Mouse (Mus musculus) CH12.LX (cell line): ENCODE measurements at regions not wholly inside any gene's neighbourhood (a gene's known extent, or its start where the extent isn't known, plus 50 kb on each side); places are given as distances from the start of the nearest gene placed in this dataset.

Experiments
- DNase-seq: peaks from one replicate; pipeline ENCODE4 v3.0.0-alpha.2; 2013; ENCODE audit errors: extremely low read depth
- H3K27ac ChIP-seq: 2 replicates; pipeline ENCODE4 v1.5.1; 2012; ENCODE audit warnings: low read depth, mild to moderate bottlenecking, control low read depth, moderate library complexity; ENCODE audit not compliant: insufficient read depth
- H3K27me3 ChIP-seq: replicated peaks from 2 replicates; pipeline ENCODE3; 2012; ENCODE audit warnings: inconsistent platforms
- H3K36me3 ChIP-seq, 2 experiments: replicated peaks in 1 of 2; 2 replicates each; pipeline versions ENCODE3 to v1.6.1; 2012; ENCODE audit warnings: inconsistent platforms in 1 of 2, low read length in 1 of 2, mild to moderate bottlenecking in 1 of 2, mixed read lengths in 1 of 2, moderate library complexity in 1 of 2; ENCODE audit not compliant: control insufficient read depth in 1 of 2, insufficient read depth in 1 of 2
- H3K4me1 ChIP-seq, 2 experiments: 2 replicates each; pipeline ENCODE4 v1.6.1; 2012; ENCODE audit warnings: inconsistent platforms in 1 of 2, moderate library complexity in 1 of 2; ENCODE audit not compliant: insufficient read depth in 2 of 2, control insufficient read depth in 1 of 2
- H3K4me2 ChIP-seq: 2 replicates; pipeline ENCODE4 v1.6.1; 2012; ENCODE audit warnings: low read depth, mild to moderate bottlenecking, control low read depth; ENCODE audit not compliant: poor library complexity, insufficient read depth, severe bottlenecking
- H3K4me3 ChIP-seq, 3 experiments: fragments of 150-350 bp in 1 of 3; sonication (generic) in 1 of 3; replicated peaks in 1 of 3; 2 replicates each; pipeline versions ENCODE3 to v1.5.1; 2011 to 2012; ENCODE audit warnings: low read depth in 2 of 3, low read length in 2 of 3, mild to moderate bottlenecking in 2 of 3, moderate library complexity in 2 of 3, control low read depth in 1 of 3, improper control_type of control experiment in 1 of 3, inconsistent platforms in 1 of 3, mixed read lengths in 1 of 3; ENCODE audit not compliant: poor library complexity in 1 of 3
- H3K79me2 ChIP-seq: replicated peaks from 2 replicates; pipeline ENCODE4 v1.6.1; 2012; ENCODE audit warnings: mild to moderate bottlenecking, moderate library complexity; ENCODE audit not compliant: control insufficient read depth, poor library complexity, insufficient read depth, severe bottlenecking; ENCODE audit errors: extremely low read depth
- H3K9ac ChIP-seq: 2 replicates; pipeline ENCODE4 v1.6.1; 2012; ENCODE audit warnings: low read depth, mild to moderate bottlenecking, control low read depth, moderate library complexity; ENCODE audit not compliant: insufficient read depth
- H3K9me3 ChIP-seq: replicated peaks from 2 replicates; pipeline ENCODE3; 2012; ENCODE audit warnings: low read length, inconsistent platforms, mixed read lengths
- CHD1 ChIP-seq: IDR thresholded peaks from 2 replicates; pipeline ENCODE4 v1.6.1; 2012; ENCODE audit warnings: low read depth, low read length, improper control_type of control experiment, inconsistent platforms
- CHD2 ChIP-seq: IDR thresholded peaks from 2 replicates; pipeline ENCODE4 v1.6.1; 2011; ENCODE audit warnings: low read length, improper control_type of control experiment
- CTCF ChIP-seq, 2 experiments: IDR thresholded peaks in 1 of 2; conservative IDR thresholded peaks in 1 of 2; 2 replicates each; pipeline ENCODE4 v1.5.1; 2011 to 2012; ENCODE audit warnings: low read depth in 2 of 2, low read length in 2 of 2, improper control_type of control experiment in 1 of 2, inconsistent platforms in 1 of 2, mild to moderate bottlenecking in 1 of 2, moderate library complexity in 1 of 2
- ELF1 ChIP-seq: IDR thresholded peaks from 2 replicates; pipeline ENCODE4 v1.6.1; 2014; ENCODE audit warnings: low read depth, mild to moderate bottlenecking, inconsistent platforms, low read length, improper control_type of control experiment
- ETS1 ChIP-seq: conservative IDR thresholded peaks from 2 replicates; pipeline ENCODE4 v1.6.1; 2012; ENCODE audit warnings: low read depth, mild to moderate bottlenecking, inconsistent platforms, low read length, improper control_type of control experiment, moderate library complexity
- GABPA ChIP-seq: IDR thresholded peaks from 2 replicates; pipeline ENCODE4 v1.6.1; 2012; ENCODE audit warnings: low read depth, low read length, improper control_type of control experiment, inconsistent platforms; ENCODE audit not compliant: insufficient replicate concordance
- HCFC1 ChIP-seq: IDR thresholded peaks from 2 replicates; pipeline ENCODE4 v1.6.1; 2012; ENCODE audit warnings: low read depth, mild to moderate bottlenecking, inconsistent platforms, low read length, improper control_type of control experiment
- IRF4 ChIP-seq: IDR thresholded peaks from 2 replicates; pipeline ENCODE4 v1.6.1; 2014; ENCODE audit warnings: low read depth, mild to moderate bottlenecking, inconsistent platforms, low read length, improper control_type of control experiment
- JUND ChIP-seq: conservative IDR thresholded peaks from 2 replicates; pipeline ENCODE4 v1.6.1; 2011; ENCODE audit warnings: low read depth, low read length, improper control_type of control experiment
- KAT2A ChIP-seq: IDR thresholded peaks from 2 replicates; pipeline ENCODE4 v1.6.1; 2012; ENCODE audit warnings: low read length, improper control_type of control experiment, inconsistent platforms; ENCODE audit not compliant: insufficient replicate concordance
- MAZ ChIP-seq: IDR thresholded peaks from 2 replicates; pipeline ENCODE4 v1.6.1; 2012; ENCODE audit warnings: low read depth, mild to moderate bottlenecking, inconsistent platforms, low read length, improper control_type of control experiment, moderate library complexity
- MXI1 ChIP-seq: IDR thresholded peaks from 2 replicates; pipeline ENCODE4 v1.6.1; 2011; ENCODE audit warnings: mild to moderate bottlenecking, low read depth, low read length, improper control_type of control experiment
- MYC ChIP-seq: IDR thresholded peaks from 2 replicates; pipeline ENCODE4 v1.6.1; 2011; ENCODE audit warnings: low read depth, mild to moderate bottlenecking, improper control_type of control experiment, low read length
- POLR2A ChIP-seq: IDR thresholded peaks from 2 replicates; pipeline ENCODE4 v1.6.1; 2011; ENCODE audit warnings: low read depth, mild to moderate bottlenecking, improper control_type of control experiment, low read length
- RAD21 ChIP-seq: IDR thresholded peaks from 2 replicates; pipeline ENCODE4 v1.6.1; 2011; ENCODE audit warnings: low read depth, mild to moderate bottlenecking, low read length, improper control_type of control experiment, moderate library complexity
- RCOR1 ChIP-seq: conservative IDR thresholded peaks from 2 replicates; pipeline ENCODE4 v1.6.1; 2012; ENCODE audit warnings: low read depth, mild to moderate bottlenecking, inconsistent platforms, low read length, improper control_type of control experiment
- SIN3A ChIP-seq: IDR thresholded peaks from 2 replicates; pipeline ENCODE4 v1.6.1; 2012; ENCODE audit warnings: low read length, improper control_type of control experiment, inconsistent platforms
- SMC3 ChIP-seq: IDR thresholded peaks from 2 replicates; pipeline ENCODE4 v1.6.1; 2011; ENCODE audit warnings: low read depth, low read length, improper control_type of control experiment
- TBP ChIP-seq: conservative IDR thresholded peaks from 2 replicates; pipeline ENCODE4 v1.6.1; 2011; ENCODE audit warnings: low read depth, low read length, improper control_type of control experiment
- UBTF ChIP-seq: IDR thresholded peaks from 2 replicates; pipeline ENCODE4 v1.6.1; 2012; ENCODE audit warnings: low read depth, mild to moderate bottlenecking, inconsistent platforms, low read length, improper control_type of control experiment, moderate library complexity
- USF1 ChIP-seq: IDR thresholded peaks from 2 replicates; pipeline ENCODE4 v1.6.1; 2014; ENCODE audit warnings: low read depth, mild to moderate bottlenecking, inconsistent platforms, low read length, improper control_type of control experiment
- USF2 ChIP-seq: conservative IDR thresholded peaks from 2 replicates; pipeline ENCODE4 v1.6.1; 2011; ENCODE audit warnings: low read depth, low read length, improper control_type of control experiment
- ZC3H11A ChIP-seq: IDR thresholded peaks from 2 replicates; pipeline ENCODE4 v1.6.1; 2012; ENCODE audit warnings: low read depth, mild to moderate bottlenecking, inconsistent platforms, low read length, improper control_type of control experiment
- ZNF384 ChIP-seq: IDR thresholded peaks from 2 replicates; pipeline ENCODE4 v1.6.1; 2012; ENCODE audit warnings: low read depth, low read length, improper control_type of control experiment, inconsistent platforms
- dilution Hi-C: fragments of 300-500 bp; cut with MboI; formaldehyde crosslinking; loops from 2 replicates; pipeline ENCODE4 v1.14.3; 2020; ENCODE audit warnings: low sequenced_read_pairs; ENCODE audit not compliant: extremely low pct_unique_long_range_greater_than_20kb, extremely low pct_ligation_motif_present
- in situ Hi-C: fragments of 300-500 bp; cut with MboI; formaldehyde crosslinking; loops from 3 replicates; pipeline ENCODE4 v1.14.3; 2019; ENCODE audit warnings: low sequenced_read_pairs, low pct_ligation_motif_present, low pct_unique_long_range_greater_than_20kb, mixed read lengths

DNA sequence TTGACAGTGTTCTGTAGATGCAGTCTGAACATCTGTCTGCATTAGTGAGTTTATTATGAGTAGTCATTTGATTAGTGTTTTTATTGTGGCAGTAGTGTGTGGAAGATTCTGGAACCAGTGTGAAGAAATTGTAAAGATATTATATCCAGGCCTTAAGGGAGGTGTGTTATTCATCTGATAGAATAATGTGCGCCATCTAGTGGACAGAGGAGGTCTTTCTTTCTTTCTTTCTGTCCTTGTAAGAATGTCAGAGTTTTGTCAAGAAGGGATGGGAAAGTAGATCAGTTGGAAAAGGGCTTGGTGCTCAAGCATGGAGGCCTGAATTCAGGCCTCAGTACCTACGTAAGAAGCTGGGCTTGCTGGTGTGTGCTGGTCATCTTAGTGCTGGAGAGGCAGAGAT is 84.8 kb upstream of the Wdr11 start:
- TF ChIP-seq MYC: no peak
- peak; percentile 36 to 67; a peak in 2 of 4 replicates for TF ChIP-seq CTCF (conservative IDR thresholded peaks at IDR 0.05 in 1 of 2, IDR thresholded peaks at IDR 0.05 in 1 of 2; ENCODE audit: low read depth in 2 of 2, low read length in 2 of 2)
- no peak for TF ChIP-seq ZNF384
- TF ChIP-seq KAT2A: no peak
- peak; percentile 46 for TF ChIP-seq SMC3
- TF ChIP-seq RAD21: peak; percentile 43
- Histone ChIP-seq H3K79me2 (no peaks in the 10 kb centered on the region), H3K36me3 (no peaks in the 10 kb centered on the region), H3K9me3 (no peaks in the 10 kb centered on the region), H3K4me1 (no peaks in the 10 kb centered on the region), H3K4me2 (no peak overlapping the region), H3K9ac (no peak overlapping the region), H3K27ac (no peak overlapping the region), H3K4me3 (no peak overlapping the region), H3K27me3 (peaks cover 81% of the 10 kb centered on the region)
- in situ Hi-C loops (no loop called here), dilution Hi-C loops (no loop called here)
- DNase-seq: peak; percentile 39

DNA sequence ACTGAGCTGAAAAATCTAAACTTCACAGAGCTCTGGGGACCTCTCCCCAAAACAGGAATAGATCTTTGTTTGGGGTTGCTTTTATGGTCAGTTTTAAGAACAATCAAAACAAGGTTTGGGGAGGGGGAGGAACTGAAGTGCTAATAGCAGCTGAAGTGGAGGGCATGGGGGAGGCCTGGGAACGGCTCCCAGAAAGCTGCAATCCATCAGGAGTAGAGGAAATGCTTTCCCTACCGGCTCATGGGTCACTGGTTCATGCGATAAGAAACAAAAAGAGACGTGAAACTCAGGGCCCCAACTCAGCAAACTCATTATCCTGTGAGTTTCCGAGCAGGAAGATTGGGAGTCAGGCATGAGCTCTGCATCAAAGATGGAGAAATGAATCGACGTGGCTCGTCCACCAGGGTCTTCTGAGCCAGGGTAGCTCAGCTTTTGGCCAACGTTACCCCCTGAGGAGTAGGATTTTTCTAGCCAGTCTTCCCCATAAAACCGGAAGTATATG is 82.0 kb upstream of the Wdr11 start:
- Histone ChIP-seq H3K4me3 (no peak overlapping the region), H3K36me3 (no peaks in the 10 kb centered on the region), H3K9ac (no peak overlapping the region), H3K4me2 (no peak overlapping the region), H3K9me3 (no peaks in the 10 kb centered on the region), H3K79me2 (no peaks in the 10 kb centered on the region), H3K27ac (no peak overlapping the region), H3K4me1 (0 out of 4 replicates have a peak, but pooled peaks cover 0 to 4% of the 10 kb centered on the region in 2 experiments), H3K27me3 (peaks cover 86% of the 10 kb centered on the region)
- in situ Hi-C loops: no loop called here
- no peak for DNase-seq
- no peak for TF ChIP-seq POLR2A
- no peak for TF ChIP-seq GABPA
- TF ChIP-seq CTCF (conservative IDR thresholded peaks at IDR 0.05 in 1 of 2, IDR thresholded peaks at IDR 0.05 in 1 of 2; ENCODE audit: low read depth in 2 of 2, low read length in 2 of 2): no peak
- no peak for TF ChIP-seq CHD2
- TF ChIP-seq CHD1: no peak
- no peak for TF ChIP-seq KAT2A
- no peak for TF ChIP-seq RCOR1
- dilution Hi-C loops: no loop called here

DNA sequence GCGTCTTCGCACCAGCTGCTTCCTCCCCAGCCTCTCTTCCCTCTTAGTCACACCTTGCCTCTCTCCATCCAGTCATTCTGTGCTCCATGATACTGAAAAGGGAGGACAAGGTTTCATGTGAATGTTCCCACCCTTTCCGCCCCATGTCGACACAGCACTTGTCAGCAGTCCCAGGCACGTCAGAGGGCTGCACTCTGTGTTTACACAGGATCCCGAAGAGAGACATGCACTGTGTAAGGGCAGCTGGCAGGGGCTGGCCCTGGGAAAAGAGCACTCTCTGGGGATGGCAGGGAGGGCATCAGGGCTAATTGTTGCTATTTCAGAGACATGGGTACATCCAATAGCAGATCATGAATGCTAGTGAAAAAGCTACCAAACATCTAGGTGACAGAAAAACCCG is 77.0 kb upstream of the Wdr11 start:
- no peak overlapping the region for H3K27ac ChIP-seq
- H3K4me3 ChIP-seq: no peak overlapping the region
- in situ Hi-C loops: no loop called here
- no peaks in the 10 kb centered on the region for H3K79me2 ChIP-seq
- DNase-seq: no peak
- H3K4me2 ChIP-seq: no peak overlapping the region
- H3K9me3 ChIP-seq: peaks cover 3% of the 10 kb centered on the region
- no peak overlapping the region for H3K9ac ChIP-seq
- 0 out of 4 replicates have a peak, but pooled peaks cover 0 to 4% of the 10 kb centered on the region in 2 experiments for H3K4me1 ChIP-seq
- TF ChIP-seq GABPA (no peak), USF2 (no peak), ZC3H11A (no peak), UBTF (no peak), MYC (no peak), ELF1 (no peak), RAD21 (no peak), MXI1 (no peak), ETS1 (no peak), KAT2A (no peak), MAZ (no peak), SIN3A (no peak), TBP (no peak), RCOR1 (no peak), IRF4 (no peak), JUND (no peak), USF1 (no peak), HCFC1 (no peak)
- TF ChIP-seq, all 38 proteins: peak for 0
- dilution Hi-C loops: no loop called here
- Histone ChIP-seq H3K36me3 (no peaks in the 10 kb centered on the region), H3K27me3 (peaks cover 97% of the 10 kb centered on the region)
